Mouse (Mus musculus) heart, adult 2 months (tissue): ENCODE results near the gene 3110082J24Rik. TPM values are rescaled to one million over a fixed set of nuclear protein-coding genes. Genes with fewer than 3 reads are reported as not detected.
A peak's percentile ranks its signal among the peaks of the same experiment; 100 is the strongest.
"Not testable (repeated sequence)": the region's sequence is repeated elsewhere in the genome, so short reads cannot be mapped to it uniquely, and the experiment has no call there.

Source experiments
- DNase-seq, 2 experiments: peaks; one replicate each; pipeline ENCODE4 v3.0.0; 2021
- H3K27ac ChIP-seq: fragments of 200-600 bp; 2 replicates; pipeline ENCODE4 v1.8.1; 2022
- H3K27me3 ChIP-seq: fragments of 200-500 bp; 2 replicates; pipeline ENCODE4 v1.6.1; 2012; ENCODE audit warnings: mild to moderate bottlenecking, low read length, inconsistent platforms, mixed read lengths; ENCODE audit not compliant: control insufficient read depth, insufficient read depth
- H3K36me3 ChIP-seq: fragments of 200-500 bp; 2 replicates; pipeline ENCODE4 v1.6.1; 2012; ENCODE audit warnings: low read length, inconsistent platforms; ENCODE audit not compliant: control insufficient read depth, insufficient read depth
- H3K4me1 ChIP-seq: fragments of 200-500 bp; 2 replicates; pipeline ENCODE4 v1.6.1; 2011; ENCODE audit warnings: low read length; ENCODE audit not compliant: control insufficient read depth, insufficient read depth
- H3K4me3 ChIP-seq: fragments of 200-600 bp; 2 replicates; pipeline ENCODE4 v1.8.1; 2022
- H3K79me2 ChIP-seq: fragments of 200-500 bp; replicated peaks from 2 replicates; pipeline ENCODE4 v1.6.1; 2012; ENCODE audit warnings: mild to moderate bottlenecking, inconsistent platforms, low read length, moderate library complexity, mixed read lengths; ENCODE audit not compliant: control insufficient read depth, insufficient read depth
- H3K9ac ChIP-seq: fragments of 200-500 bp; 2 replicates; pipeline ENCODE4 v1.6.1; 2012; ENCODE audit warnings: low read depth, mild to moderate bottlenecking, control low read depth, inconsistent platforms, low read length, mixed read lengths
- CTCF ChIP-seq: fragments of 200-600 bp; IDR thresholded peaks from 2 replicates; pipeline ENCODE4 v1.8.1; 2022; ENCODE audit warnings: antibody characterized with exemption, mild to moderate bottlenecking, moderate library complexity
- EP300 ChIP-seq: fragments of 200-500 bp; IDR thresholded peaks from 2 replicates; pipeline ENCODE4 v1.6.1; 2011; ENCODE audit warnings: low read depth, low read length, control low read depth; ENCODE audit not compliant: insufficient read depth
- POLR2A ChIP-seq: fragments of 200-500 bp; IDR thresholded peaks from 2 replicates; pipeline ENCODE4 v1.6.1; 2011; ENCODE audit warnings: mild to moderate bottlenecking, low read depth, low read length, control low read depth; ENCODE audit not compliant: insufficient read depth
- WGBS: fragments of 180-500 bp; shearing (Covaris S2); methylation state at CpG from one replicate; pipeline ENCODE4 v1.1.7; 2018; 5-methylcytosine and 5-hydroxymethylcytosine counted together
- intact Hi-C: fragments of 180-260 bp; cut with DNase I; formaldehyde crosslinking; loops from one replicate; pipeline ENCODE4 v1.15.1; 2025
- polyA plus RNA-seq: library from polyadenylated mRNA; depleted of rRNA; stranded (reverse); fragments of >200 nt; gene quantifications from 2 replicates; pipeline ENCODE4 v1.2.3, GENCODE M21; 2012
- total RNA-seq, 2 experiments: library from RNA; stranded (reverse); gene quantifications; 2 replicates each; pipeline ENCODE4 v1.2.3; 2021

Gene 3110082J24Rik
- total and polyA plus RNA-seq, 3 experiments: not detected

- no peak overlapping the region for H3K4me3 ChIP-seq
- H3K27ac ChIP-seq: no peak overlapping the region
- no peaks in the 10 kb centered on the region for H3K36me3 ChIP-seq
- 63% methylated on average over 13 of the region's 13 CpGs for WGBS
- DNase-seq: no peak
- no peaks in the 10 kb centered on the region for H3K27me3 ChIP-seq
- no peak overlapping the region for H3K9ac ChIP-seq
- H3K4me1 ChIP-seq: no peaks in the 10 kb centered on the region
- H3K79me2 ChIP-seq: no peaks in the 10 kb centered on the region
- intact Hi-C loops: no loop called here
- TF ChIP-seq CTCF: no peak
- TF ChIP-seq EP300: no peak
- no peak for TF ChIP-seq POLR2A
Observed at GRCm38 (mm10) chr5:30092701-30093100, 13.2 kb downstream of the 3110082J24Rik start.

GRCm38 (mm10) chr5:30072825-30073821 is 32.8 kb downstream of the 3110082J24Rik start, which contains the start of gene Tyms:
Gene Tyms, minus strand, starts transcription at chr5:30073617.
- DNase-seq: peak; percentile 79 to 81
- TF ChIP-seq EP300 (0 out of 2 replicates have a peak, but pooled peaks have one; percentile 23), CTCF (peak; percentile 45), POLR2A (peak; percentile 79)
- Histone ChIP-seq H3K36me3 (no peaks in the 10 kb centered on the region; the same call in 1 of the 2 replicates), H3K79me2 (no peaks in the 10 kb centered on the region), H3K27me3 (no peaks in the 10 kb centered on the region), H3K4me3 (peak within 1 kb of the TSS; percentile 80), H3K4me1 (no peaks in the 10 kb centered on the region), H3K9ac (peak within 1 kb of the TSS; percentile 74), H3K27ac (peak within 1 kb of the TSS; percentile 60)
- intact Hi-C loops: loop anchor here (5.0 to 10.0 kb wide), 2 partner anchors 61 to 248 kb away; partner anchors contain the start of gene Il6
- WGBS: 2% methylated on average over 45 of the region's 45 CpGs

DNA sequence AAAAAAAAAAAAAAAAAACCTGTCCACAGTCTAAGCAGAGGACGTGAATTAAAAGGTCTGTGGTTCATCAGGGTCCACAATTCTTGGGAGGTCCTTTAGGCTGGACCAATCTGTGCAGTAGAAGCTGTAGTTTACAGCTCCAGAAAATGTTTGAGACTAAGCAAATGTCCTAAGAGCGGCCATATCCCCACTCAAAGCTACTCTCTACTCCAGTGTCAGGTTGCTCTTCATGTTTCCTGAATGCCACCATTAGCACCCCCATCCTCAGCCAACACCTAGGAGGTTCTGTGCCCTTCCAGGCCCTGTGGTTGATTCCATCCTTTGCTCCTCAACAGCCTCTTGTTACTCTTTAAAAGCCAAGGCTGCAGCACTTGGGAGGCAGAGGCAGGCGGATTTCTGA is 33.5 kb downstream of the 3110082J24Rik start:
- WGBS: 59% methylated on average over 3 of the region's 3 CpGs

DNA sequence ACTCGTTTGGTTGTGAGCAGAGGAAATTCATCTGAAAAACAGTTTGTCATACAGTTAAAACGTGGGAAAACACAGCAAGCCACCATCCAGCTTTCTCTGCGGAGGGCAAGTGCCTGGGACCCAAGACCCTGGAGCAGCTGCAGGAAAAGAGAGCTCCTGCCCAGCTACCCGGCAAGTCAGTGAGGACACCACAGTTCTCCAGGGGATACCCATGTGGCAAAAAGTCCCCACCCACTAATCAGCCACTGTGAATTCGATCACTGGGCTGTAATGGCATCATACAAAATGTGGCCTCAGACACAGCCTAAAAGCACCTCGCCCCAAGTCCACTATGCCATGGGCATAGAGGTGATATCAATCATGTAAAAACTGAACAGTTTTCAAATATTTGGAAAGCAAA is 34.2 kb downstream of the 3110082J24Rik start:
- H3K4me3 ChIP-seq: no peak overlapping the region

More for the DNA sequence above, 33.5 kb downstream of the 3110082J24Rik start:
- H3K27me3 ChIP-seq: no peaks in the 10 kb centered on the region
- intact Hi-C loops: loop anchor here (5.0 to 10.0 kb wide), 2 partner anchors 60 to 248 kb away; partner anchors contain the start of gene Il6
- no peak for DNase-seq
- H3K9ac ChIP-seq: no peak overlapping the region
- H3K36me3 ChIP-seq: no peaks in the 10 kb centered on the region; the same call in 1 of the 2 replicates
- H3K4me3 ChIP-seq: no peak overlapping the region; the same call in 1 of the 2 replicates
- no peaks in the 10 kb centered on the region for H3K4me1 ChIP-seq
- H3K79me2 ChIP-seq: no peaks in the 10 kb centered on the region
- TF ChIP-seq CTCF (no peak), EP300 (no peak), POLR2A (no peak)
- no peak overlapping the region for H3K27ac ChIP-seq

GRCm38 (mm10) chr5:30067726-30068125 is 38.2 kb downstream of the 3110082J24Rik start:
- intact Hi-C loops: no loop called here
- H3K36me3 ChIP-seq: no peaks in the 10 kb centered on the region; the same call in 1 of the 2 replicates
- H3K4me1 ChIP-seq: no peaks in the 10 kb centered on the region
- no peak overlapping the region for H3K4me3 ChIP-seq
- H3K27me3 ChIP-seq: no peaks in the 10 kb centered on the region
- no peak overlapping the region for H3K27ac ChIP-seq
- DNase-seq: no peak
- H3K79me2 ChIP-seq: no peaks in the 10 kb centered on the region
- TF ChIP-seq EP300 (no peak), POLR2A (no peak), CTCF (no peak)
- 79% methylated on average over 6 of the region's 6 CpGs for WGBS
- H3K9ac ChIP-seq: no peak overlapping the region

More for the DNA sequence above, 34.2 kb downstream of the 3110082J24Rik start:
- no peak for DNase-seq
- Histone ChIP-seq H3K27ac (no peak overlapping the region), H3K9ac (no peak overlapping the region), H3K27me3 (no peaks in the 10 kb centered on the region), H3K79me2 (no peaks in the 10 kb centered on the region), H3K36me3 (no peaks in the 10 kb centered on the region; the same call in 1 of the 2 replicates), H3K4me1 (no peaks in the 10 kb centered on the region)
- 64% methylated on average over 6 of the region's 6 CpGs for WGBS
- no peak for TF ChIP-seq POLR2A
- TF ChIP-seq EP300: no peak
- intact Hi-C loops: loop anchor here (5.0 to 10.0 kb wide), 2 partner anchors 59 to 247 kb away; partner anchors contain the start of gene Il6

DNA sequence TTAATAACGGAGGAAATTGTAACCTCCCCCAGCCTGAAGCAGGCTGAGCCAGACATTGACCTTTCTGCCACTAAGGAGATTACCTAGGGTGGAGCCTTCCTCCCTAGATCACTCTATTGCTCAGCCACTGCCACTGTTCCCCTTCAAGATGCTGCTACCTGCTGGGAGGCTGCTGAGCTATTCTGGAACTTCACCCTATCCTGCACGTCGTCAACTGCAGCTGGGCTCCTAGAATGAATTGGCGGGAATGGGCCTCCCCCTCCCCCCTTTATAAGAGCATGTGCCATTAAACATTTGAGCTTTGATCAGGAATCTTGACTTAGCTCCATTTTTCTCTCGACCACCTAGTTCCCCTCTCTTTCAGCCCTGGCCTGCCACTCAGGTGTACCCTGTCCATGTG is 46.3 kb downstream of the 3110082J24Rik start:
- H3K9ac ChIP-seq, H3K36me3 ChIP-seq, H3K27ac ChIP-seq, intact Hi-C loops, H3K4me1 ChIP-seq, DNase-seq, H3K79me2 ChIP-seq, H3K4me3 ChIP-seq, H3K27me3 ChIP-seq: not testable (repeated sequence)
- WGBS: 73% methylated on average over 5 of the region's 5 CpGs
